Mouse (Mus musculus) macrophage (primary cell): ENCODE data around the gene Sat2. TPM values are rescaled to one million over a fixed set of nuclear protein-coding genes. Genes with fewer than 3 reads are reported as not detected.

ENCODE experiments used
- H3K27ac ChIP-seq: fragments of 350-480 bp; formaldehyde crosslinking; 2 replicates; pipeline ENCODE4 v1.9.0; 2021
- H3K36me3 ChIP-seq: fragments of 350-480 bp; formaldehyde crosslinking; 2 replicates; pipeline ENCODE4 v1.9.0; 2021; ENCODE audit errors: inconsistent target
- H3K4me3 ChIP-seq: fragments of 350-480 bp; formaldehyde crosslinking; 2 replicates; pipeline ENCODE4 v1.9.0; 2021; ENCODE audit errors: inconsistent target
- H3K79me2 ChIP-seq: fragments of 350-480 bp; formaldehyde crosslinking; 2 replicates; pipeline ENCODE4 v1.9.0; 2021; ENCODE audit errors: inconsistent target
- WGBS: methylation state at CpG from one replicate; pipeline ENCODE4 v1.1.7; 2026; ENCODE audit warnings: inconsistent platforms; ENCODE audit not compliant: missing documents; 5-methylcytosine and 5-hydroxymethylcytosine counted together
- polyA plus RNA-seq: library from polyadenylated mRNA; stranded (reverse); fragments of 250-400 nt; gene quantifications from 3 replicates; pipeline ENCODE4 v1.2.4, GENCODE M21; 2018; ENCODE audit warnings: inconsistent platforms

The Sat2 gene
- polyA plus RNA-seq, 1 experiment from 2014 or later: 2.2 TPM

- Histone ChIP-seq H3K27ac (peak overlapping the region; percentile 100), H3K79me2 (peaks cover 87% of the 10 kb centered on the region), H3K4me3 (peak overlapping the region; percentile 88), H3K36me3 (peaks cover 15% of the 10 kb centered on the region; the same call in 1 of the 2 replicates)
- WGBS: 73% methylated on average over 7 of the region's 7 CpGs
These were observed 43.0 kb downstream of the Sat2 start for GRCm38 (mm10) chr11:69664841-69665240.

- Histone ChIP-seq H3K27ac (peak overlapping the region; percentile 100), H3K79me2 (peaks cover 87% of the 10 kb centered on the region), H3K4me3 (peak overlapping the region; percentile 88), H3K36me3 (peaks cover 18% of the 10 kb centered on the region; the same call in 1 of the 2 replicates)
- WGBS: 40% methylated on average over 9 of the region's 9 CpGs
These were observed 43.7 kb downstream of the Sat2 start for GRCm38 (mm10) chr11:69665457-69665960.

GRCm38 (mm10) chr11:69665961-69666664 is 44.3 kb downstream of the Sat2 start, which contains the start of gene Cd68:
Gene Cd68 (minus strand): TSS chr11:69666153.
- 5% methylated on average over 5 of the region's 7 CpGs for WGBS
- Histone ChIP-seq H3K4me3 (peak within 1 kb of the TSS; percentile 88), H3K27ac (peak within 1 kb of the TSS; percentile 100), H3K79me2 (peaks cover 87% of the 10 kb centered on the region), H3K36me3 (peaks cover 22% of the 10 kb centered on the region; the same call in 1 of the 2 replicates)

GRCm38 (mm10) chr11:69666665-69667005 is 44.8 kb downstream of the Sat2 start:
- Histone ChIP-seq H3K4me3 (peak overlapping the region; percentile 12; the same call in 1 of the 2 replicates), H3K36me3 (peaks cover 22% of the 10 kb centered on the region; the same call in 1 of the 2 replicates), H3K27ac (peak overlapping the region; percentile 100), H3K79me2 (peaks cover 86% of the 10 kb centered on the region)
- WGBS: 79% methylated on average over 3 of the region's 3 CpGs

GRCm38 (mm10) chr11:69670786-69671725 is 49.2 kb downstream of the Sat2 start:
- Histone ChIP-seq H3K36me3 (peaks cover 48% of the 10 kb centered on the region), H3K4me3 (peak overlapping the region; percentile 87)
- under 1% methylated on average over 31 of the region's 61 CpGs for WGBS

GRCm38 (mm10) chr11:69671726-69672124 is 49.9 kb downstream of the Sat2 start:
- Histone ChIP-seq H3K4me3 (peak overlapping the region; percentile 50), H3K36me3 (peaks cover 54% of the 10 kb centered on the region), H3K79me2 (peaks cover 88% of the 10 kb centered on the region), H3K27ac (peak overlapping the region; percentile 86)
- WGBS: under 1% methylated on average over 37 of the region's 43 CpGs

More at GRCm38 (mm10) chr11:69670786-69671725, 49.2 kb downstream of the Sat2 start:
- peak overlapping the region; percentile 86 for H3K27ac ChIP-seq
- H3K79me2 ChIP-seq: peaks cover 85% of the 10 kb centered on the region

- H3K36me3 ChIP-seq: peaks cover 60% of the 10 kb centered on the region
- peaks cover 88% of the 10 kb centered on the region for H3K79me2 ChIP-seq
- H3K27ac ChIP-seq: peak within 1 kb of the TSS; percentile 86
- peak within 1 kb of the TSS; percentile 50 for H3K4me3 ChIP-seq
- WGBS: under 1% methylated on average over 27 of the region's 36 CpGs
These were observed 50.4 kb downstream of the Sat2 start, which contains the start of gene Eif4a1 for GRCm38 (mm10) chr11:69672211-69672706. Gene Eif4a1 (minus strand): TSS chr11:69672423.

Other genes starting within 250 kb of the Sat2 start
- 60.0 to 104 TPM (median 95.8 TPM) in 3 replicates for gene Naa38, start 226.5 kb upstream of the Sat2 start, polyA plus RNA-seq
- gene Cyb5d1, start 226.4 kb upstream of the Sat2 start, polyA plus RNA-seq: 25.0 to 35.1 TPM (median 31.3 TPM) in 3 replicates
- 0.09 TPM in 1 of 3 replicates, not detected in the others for gene Tmem88, start 223.8 kb upstream of the Sat2 start, polyA plus RNA-seq
- 4.5 to 15.0 TPM (median 11.0 TPM) in 3 replicates for gene Kdm6b, start 208.3 kb upstream of the Sat2 start, polyA plus RNA-seq
- gene Dnah2, start 72.9 kb upstream of the Sat2 start, polyA plus RNA-seq: 0.32 to 3.0 TPM (median 1.5 TPM) in 3 replicates
- 0.06 TPM in 1 of 3 replicates, not detected in the others for gene Efnb3, start 61.8 kb upstream of the Sat2 start, polyA plus RNA-seq
- 4.4 to 5.0 TPM (median 5.0 TPM) in 3 replicates for gene Wrap53, start 41.8 kb upstream of the Sat2 start, polyA plus RNA-seq
- gene Trp53, start 41.7 kb upstream of the Sat2 start, polyA plus RNA-seq: 32.6 to 59.9 TPM (median 52.5 TPM) in 3 replicates
- not detected in 3 replicates for gene Atp1b2, start 16.1 kb upstream of the Sat2 start, polyA plus RNA-seq
- gene Shbg, start 4.1 kb upstream of the Sat2 start, polyA plus RNA-seq: not detected in 3 replicates
- gene Fxr2, start 11.0 kb downstream of the Sat2 start, polyA plus RNA-seq: 36.0 to 36.7 TPM (median 36.3 TPM) in 3 replicates
- 0.46 TPM in 1 of 3 replicates, not detected in the others for gene Sox15, start 33.3 kb downstream of the Sat2 start, polyA plus RNA-seq
- gene Mpdu1, start 40.6 kb downstream of the Sat2 start, polyA plus RNA-seq: 81.7 to 90.9 TPM (median 89.2 TPM) in 3 replicates
- gene Cd68, start 44.1 kb downstream of the Sat2 start, polyA plus RNA-seq: 3,562 to 8,261 TPM (median 3,776 TPM) in 3 replicates
- 683 to 1,306 TPM (median 693 TPM) in 3 replicates for gene Eif4a1, start 50.4 kb downstream of the Sat2 start, polyA plus RNA-seq
- gene Senp3, start 60.1 kb downstream of the Sat2 start, polyA plus RNA-seq: 57.8 to 99.6 TPM (median 77.5 TPM) in 3 replicates
- gene Tnfsf13, start 63.8 kb downstream of the Sat2 start, polyA plus RNA-seq: 16.4 to 43.4 TPM (median 40.3 TPM) in 3 replicates
- 89.2 to 140 TPM (median 130 TPM) in 3 replicates for gene Tnfsf12, start 73.8 kb downstream of the Sat2 start, polyA plus RNA-seq
- 25.2 to 36.9 TPM (median 25.5 TPM) in 3 replicates for gene Tnfsfm13, start 74.1 kb downstream of the Sat2 start, polyA plus RNA-seq
- gene Polr2a, start 136.6 kb downstream of the Sat2 start, polyA plus RNA-seq: 63.4 to 133 TPM (median 79.6 TPM) in 3 replicates
- gene Slc35g3, start 139.9 kb downstream of the Sat2 start, polyA plus RNA-seq: not detected in 3 replicates
- 11.6 to 17.8 TPM (median 12.0 TPM) in 3 replicates for gene Zbtb4, start 143.9 kb downstream of the Sat2 start, polyA plus RNA-seq
- not detected in 3 replicates for gene Chrnb1, start 173.9 kb downstream of the Sat2 start, polyA plus RNA-seq
- gene Fgf11, start 179.8 kb downstream of the Sat2 start, polyA plus RNA-seq: 0.69 to 2.7 TPM (median 2.3 TPM) in 3 replicates
- gene Tmem102, start 183.6 kb downstream of the Sat2 start, polyA plus RNA-seq: not detected in 3 replicates
- gene Gm39566, start 193.3 kb downstream of the Sat2 start, polyA plus RNA-seq: not detected in 3 replicates
- gene Spem2, start 196.4 kb downstream of the Sat2 start, polyA plus RNA-seq: not detected in 3 replicates
- gene Spem1, start 200.2 kb downstream of the Sat2 start, polyA plus RNA-seq: not detected in 3 replicates
- 0.80 to 2.1 TPM (median 1.0 TPM) in 3 replicates for gene Nlgn2, start 215.8 kb downstream of the Sat2 start, polyA plus RNA-seq
- 71.2 to 302 TPM (median 269 TPM) in 3 replicates for gene Tmem256, start 216.5 kb downstream of the Sat2 start, polyA plus RNA-seq
- 23.8 to 38.1 TPM (median 36.6 TPM) in 3 replicates for gene Plscr3, start 224.4 kb downstream of the Sat2 start, polyA plus RNA-seq
- not detected in 3 replicates for gene Tnk1, start 236.7 kb downstream of the Sat2 start, polyA plus RNA-seq